ENCODE assay signal across 8 mouse cellular contexts in genomic region chr7:100637657-100638056, GRCm38 (mm10). TPM values are rescaled to one million over a fixed set of nuclear protein-coding genes. Genes with fewer than 3 reads are reported as not detected.
A peak's percentile ranks its signal among the peaks of the same experiment; 100 is the strongest.
DNase-seq lines count a peak whose midpoint lies in the region; ATAC-seq and TF ChIP-seq lines count a peak whose summit lies in the region.

No protein-coding gene starts in this region.

- H3K27ac ChIP-seq in forebrain, postnatal 0 days (ENCODE audit: low read depth, low read length): no peak overlapping the region
- no peak overlapping the region for H3K27ac ChIP-seq in forebrain, embryonic 10.5 days
- H3K27ac ChIP-seq in spleen, adult 2 months (ENCODE audit: insufficient read depth, low read length): no peak overlapping the region

- peaks cover 19% of the 10 kb centered on the region for H3K36me3 ChIP-seq in forebrain, postnatal 0 days (ENCODE audit: insufficient read depth)
- H3K36me3 ChIP-seq in forebrain, embryonic 10.5 days (replicated peaks): peaks cover 48% of the 10 kb centered on the region
- peaks cover 7% of the 10 kb centered on the region for H3K36me3 ChIP-seq in spleen, adult 2 months (ENCODE audit: control insufficient read depth, insufficient read depth, low read length)

- no peak overlapping the region for H3K9ac ChIP-seq in forebrain, postnatal 0 days

- WGBS in forebrain, postnatal 0 days: 0% methylated on average over 1 of the region's 1 CpGs
- WGBS in forebrain, embryonic 10.5 days: 21% methylated on average over 1 of the region's 1 CpGs
- 3% methylated on average over 1 of the region's 1 CpGs for WGBS in spleen, adult 2 months

- H3K9me3 ChIP-seq in forebrain, postnatal 0 days (ENCODE audit: low read length): no peaks in the 10 kb centered on the region
- H3K9me3 ChIP-seq in forebrain, embryonic 10.5 days: no peaks in the 10 kb centered on the region

- no peaks in the 10 kb centered on the region for H3K27me3 ChIP-seq in forebrain, postnatal 0 days (ENCODE audit: insufficient read depth, low read length)
- no peaks in the 10 kb centered on the region for H3K27me3 ChIP-seq in forebrain, embryonic 10.5 days (ENCODE audit: poor library complexity, severe bottlenecking)
- H3K27me3 ChIP-seq in spleen, adult 2 months (ENCODE audit: control insufficient read depth, insufficient read depth, low read length): no peaks in the 10 kb centered on the region

- ATAC-seq in forebrain, postnatal 0 days: peak; percentile 71; the same call in 1 of the 2 replicates

- peak; percentile 70 for TF ChIP-seq CTCF in forebrain, postnatal 0 days (IDR thresholded peaks at IDR 0.05; ENCODE audit: low read depth)
- peak; percentile 45; the same call in 1 of the 2 replicates for TF ChIP-seq CTCF in spleen, adult 2 months (IDR thresholded peaks at IDR 0.05; ENCODE audit: extremely low read depth, insufficient read depth, insufficient read length, insufficient replicate concordance)

- H3K4me2 ChIP-seq in forebrain, postnatal 0 days (ENCODE audit: low read depth): no peak overlapping the region

- DNase-seq in forebrain, postnatal 0 days: peak; percentile 54
- no peak for DNase-seq in forebrain, embryonic 10.5 days (ENCODE audit: extremely low spot score, low spot score)
- DNase-seq in spleen, adult 2 months (ENCODE audit: low read depth in 1 of 2, low spot score in 2 of 2): peak in 1 of 2 experiments; percentile 13
- no peak for DNase-seq in spleen, postnatal 36 days (ENCODE audit: low spot score in 2 of 2)
- DNase-seq in induced T-regulatory cell, adult 2 months (ENCODE audit: low read depth): peak; percentile 54
- peak; percentile 42 for DNase-seq in thymus, postnatal 14 days
- no peak for DNase-seq in layer of hippocampus, postnatal 14 days (ENCODE audit: low spot score in 2 of 2)
- DNase-seq in adrenal gland, adult (ENCODE audit: inconsistent age in 2 of 2, low spot score in 1 of 2): no peak

- TF ChIP-seq POLR2A in spleen, adult 2 months (IDR thresholded peaks at IDR 0.05; ENCODE audit: low read depth, low read length): no peak

- H3K4me1 ChIP-seq in forebrain, postnatal 0 days (ENCODE audit: insufficient read depth): no peaks in the 10 kb centered on the region
- H3K4me1 ChIP-seq in forebrain, embryonic 10.5 days: no peaks in the 10 kb centered on the region
- H3K4me1 ChIP-seq in spleen, adult 2 months (ENCODE audit: control insufficient read depth, insufficient read depth, insufficient read length): no peaks in the 10 kb centered on the region

- no peak overlapping the region for H3K4me3 ChIP-seq in forebrain, postnatal 0 days (ENCODE audit: low read depth, low read length)
- no peak overlapping the region for H3K4me3 ChIP-seq in forebrain, embryonic 10.5 days
- H3K4me3 ChIP-seq in spleen, adult 2 months (ENCODE audit: extremely low read depth, insufficient read depth, insufficient read length): no peak overlapping the region

RNA-seq across cellular contexts. Expression of gene Plekhb1, which starts 24.6 kb away (rescaled TPM):
- total RNA-seq in forebrain, postnatal 0 days (2014; rRNA removed): 14.8 and 20.4 TPM in 2 replicates
- 22.1 and 22.8 TPM in 2 replicates for polyA plus RNA-seq in forebrain, postnatal 0 days (2015; fragmentation: Nextera tagmentation; extraction: Ambion mirVana)
- 3.2 and 4.0 TPM in 2 replicates for polyA plus RNA-seq in forebrain, embryonic 10.5 days (2016; fragmentation: Nextera tagmentation; extraction: Ambion mirVana)
- polyA plus RNA-seq in spleen, adult 2 months (2012; rRNA removed): 1.7 and 2.2 TPM in 2 replicates
- total RNA-seq in layer of hippocampus, postnatal 14 days (2021): 10 to 100 TPM; 85.3 to 86.1 TPM

RNA-seq across cellular contexts. Expression of gene Mrpl48, which starts 29.6 kb away (rescaled TPM):
- total RNA-seq in forebrain, postnatal 0 days (2014; rRNA removed): 28.9 and 44.9 TPM in 2 replicates
- polyA plus RNA-seq in forebrain, postnatal 0 days (2015; fragmentation: Nextera tagmentation; extraction: Ambion mirVana): 88.4 and 97.7 TPM in 2 replicates
- polyA plus RNA-seq in forebrain, embryonic 10.5 days (2016; fragmentation: Nextera tagmentation; extraction: Ambion mirVana): 55.8 and 56.6 TPM in 2 replicates
- polyA plus RNA-seq in spleen, adult 2 months (2012; rRNA removed): 3.2 and 4.3 TPM in 2 replicates
- 10 to 100 TPM; 57.7 to 62.5 TPM for total RNA-seq in layer of hippocampus, postnatal 14 days (2021)

RNA-seq across cellular contexts. Expression of gene Rab6a, which starts 30.4 kb away (rescaled TPM):
- total RNA-seq in forebrain, postnatal 0 days (2014; rRNA removed): 299 and 313 TPM in 2 replicates
- polyA plus RNA-seq in forebrain, postnatal 0 days (2015; fragmentation: Nextera tagmentation; extraction: Ambion mirVana): 258 and 305 TPM in 2 replicates
- polyA plus RNA-seq in forebrain, embryonic 10.5 days (2016; fragmentation: Nextera tagmentation; extraction: Ambion mirVana): 83.8 and 83.9 TPM in 2 replicates
- polyA plus RNA-seq in spleen, adult 2 months (2012; rRNA removed): 12.3 and 24.3 TPM in 2 replicates
- total RNA-seq in layer of hippocampus, postnatal 14 days (2021): 100 to 1,000 TPM; 374 to 378 TPM

Comparison
In these comparisons a context has a peak if more than half of its experiments do, and no peak if none do; other contexts are left out.
1. DNase-seq: peak in forebrain, postnatal 0 days (single experiment), induced T-regulatory cell, adult 2 months (single experiment) and thymus, postnatal 14 days (single experiment); none in forebrain, embryonic 10.5 days (single experiment), spleen, postnatal 36 days (0 of 2), layer of hippocampus, postnatal 14 days (0 of 2) and adrenal gland, adult (0 of 2).
2. RNA of gene Mrpl48, which starts 29.6 kb away (polyA plus RNA-seq): 88.4 to 97.7 TPM in forebrain, postnatal 0 days and 55.8 to 56.6 TPM in forebrain, embryonic 10.5 days; 3.2 to 4.3 TPM in spleen, adult 2 months; every median in the first group is over 10 times any median in the second.